Mouse (Mus musculus) spleen, adult 2 months (tissue): ENCODE data around the gene Cep295nl.

Experiments
- CTCF ChIP-seq: fragments of 200-500 bp; IDR thresholded peaks from 2 replicates; pipeline ENCODE4 v1.5.1; 2011; ENCODE audit warnings: mild to moderate bottlenecking, inconsistent platforms; ENCODE audit not compliant: insufficient read depth, insufficient read length, insufficient replicate concordance; ENCODE audit errors: extremely low read depth
- POLR2A ChIP-seq: fragments of 200-500 bp; IDR thresholded peaks from 2 replicates; pipeline ENCODE4 v1.6.1; 2011; ENCODE audit warnings: low read depth, low read length, inconsistent platforms

GRCm38 (mm10) chr11:118330361-118330760 lies 11.9 kb downstream of the Cep295nl start:
- no peak for TF ChIP-seq CTCF
- no peak for TF ChIP-seq POLR2A
